Mouse (Mus musculus): ENCODE data around the gene Rala.

The Rala gene

DNA sequence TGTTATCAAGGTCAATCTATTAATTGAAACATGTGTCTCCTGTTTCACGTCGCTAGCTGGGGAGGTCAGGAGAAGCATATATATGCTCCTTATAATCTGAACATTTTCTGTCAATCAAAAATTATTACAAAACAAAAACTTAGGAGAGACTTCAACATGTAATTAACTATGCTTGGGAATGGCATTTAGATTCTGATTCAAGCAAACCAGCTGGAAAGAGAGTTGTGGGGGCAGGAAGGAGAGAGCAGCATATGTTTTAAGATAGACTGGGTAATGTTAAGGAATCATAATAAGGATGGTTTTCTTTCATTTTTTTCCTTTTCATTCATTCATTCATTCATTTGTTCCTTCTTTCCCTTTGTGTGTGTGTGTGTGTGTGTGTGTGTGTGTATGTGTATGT is 77.3 kb downstream of the Rala start:
- DNase-seq = no peak

- no peak for DNase-seq
These were observed 83.5 kb downstream of the Rala start for GRCm38 (mm10) chr13:17860536-17860935.

GRCm38 (mm10) chr13:17859365-17860033 is 84.5 kb downstream of the Rala start:
- DNase-seq = peak; percentile 25

GRCm38 (mm10) chr13:17857046-17857445 is 87.0 kb downstream of the Rala start:
- no peak for DNase-seq

DNA sequence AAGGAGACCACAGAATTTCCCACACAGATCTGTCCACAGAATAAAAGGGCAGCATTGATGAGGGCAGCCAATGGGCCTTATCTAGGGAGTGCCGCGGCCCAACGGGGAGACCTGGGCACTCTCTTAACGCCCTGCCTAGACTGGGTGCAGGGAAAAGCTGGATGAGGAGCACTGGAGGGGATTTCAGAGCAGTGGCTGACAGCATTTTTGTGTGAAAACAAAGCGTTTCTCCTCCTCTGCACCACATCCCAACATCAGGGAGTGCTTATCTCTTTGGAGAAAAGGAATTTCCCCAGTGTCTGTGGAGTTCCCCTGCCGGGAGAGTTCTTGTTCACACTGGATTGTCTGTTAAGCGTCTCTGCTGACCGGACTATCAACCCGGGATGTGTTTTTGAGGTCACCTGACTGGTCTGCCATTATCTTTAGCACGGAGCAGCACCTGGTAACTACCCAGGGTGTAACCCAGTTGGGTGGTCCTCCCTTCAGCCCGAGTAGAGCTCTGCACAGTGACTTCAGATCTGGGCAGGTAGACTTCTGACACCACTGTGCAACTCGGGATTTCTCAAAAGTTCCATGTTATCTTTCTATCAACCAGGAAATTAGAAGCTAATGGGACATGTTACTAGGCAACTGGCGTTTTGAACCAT is 88.4 kb downstream of the Rala start:
- no peak for DNase-seq

GRCm38 (mm10) chr13:17854755-17855154 is 89.3 kb downstream of the Rala start:
- no peak for DNase-seq

GRCm38 (mm10) chr13:17843336-17843735 is 100.7 kb downstream of the Rala start:
- no peak for DNase-seq

DNA sequence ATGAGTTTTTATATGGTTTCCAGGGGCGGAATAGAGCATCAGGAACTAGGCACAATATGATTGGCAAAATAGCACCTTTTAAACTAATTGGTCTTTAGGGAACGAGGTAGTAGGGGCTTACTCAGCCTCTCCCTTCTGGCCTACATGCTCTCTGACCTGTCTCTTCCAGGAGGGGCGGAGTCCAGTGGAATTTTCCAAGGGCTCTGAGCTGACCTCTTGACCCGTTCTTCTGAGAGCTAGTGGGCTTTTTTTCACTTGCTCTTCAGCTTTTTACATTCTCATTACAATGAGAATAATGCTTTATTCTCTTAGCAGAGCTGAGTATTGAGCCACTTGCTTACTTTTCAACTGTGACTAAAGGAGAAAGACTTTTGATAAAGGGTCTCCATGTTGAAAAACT is 101.3 kb downstream of the Rala start:
- no peak for DNase-seq

GRCm38 (mm10) chr13:17839137-17839536 is 104.9 kb downstream of the Rala start:
- DNase-seq = no peak

DNA sequence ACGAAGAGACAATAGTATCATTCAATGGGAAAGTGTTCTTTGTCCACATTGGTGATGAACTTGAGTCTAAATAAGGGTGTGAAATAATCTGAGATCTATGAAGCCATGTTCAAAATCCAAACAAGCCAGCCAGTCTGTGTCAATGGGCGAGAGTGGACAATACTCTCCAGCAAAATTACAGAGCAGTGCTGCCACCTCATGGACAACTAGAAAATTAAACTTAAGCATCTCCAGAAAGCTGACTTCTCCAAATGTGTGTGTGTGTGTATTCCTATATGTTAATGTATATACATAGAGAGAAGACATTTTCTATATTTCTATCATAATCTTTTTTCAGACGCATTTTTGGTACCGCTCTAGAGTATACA is 105.6 kb downstream of the Rala start:
- DNase-seq = peak; percentile 63

- DNase-seq = peak; percentile 41
These were observed 106.2 kb downstream of the Rala start for GRCm38 (mm10) chr13:17837610-17838483.

- DNase-seq = no peak
These were observed 107.2 kb downstream of the Rala start for GRCm38 (mm10) chr13:17836808-17837207.

DNA sequence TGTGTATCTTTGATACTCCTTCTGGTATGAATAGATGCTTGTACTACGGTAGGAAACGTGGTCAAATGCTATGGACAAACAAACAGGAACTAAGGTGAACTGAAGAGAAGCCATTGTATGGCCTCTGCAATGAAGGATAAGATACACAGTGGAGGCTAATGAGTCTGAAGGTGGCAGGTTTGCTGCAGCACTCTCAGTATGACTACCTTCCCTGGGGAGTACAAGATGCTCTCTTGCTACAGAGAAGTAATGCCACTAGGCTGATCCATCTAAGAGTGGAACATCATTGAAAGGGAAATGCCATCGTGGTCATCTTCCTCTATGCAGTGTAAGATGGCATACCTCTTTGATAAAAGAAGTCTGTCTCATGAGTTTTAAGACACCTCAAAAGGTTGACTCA is 111.1 kb downstream of the Rala start:
- no peak for DNase-seq

All from right cerebral cortex, postnatal 4 days (tissue).